Mouse (Mus musculus): ENCODE data around the gene Olfr951.

Olfr951 gene

GRCm38 (mm10) chr9:39387110-39387509 is at the start of gene Olfr951:
Olfr951 (plus strand) TSS chr9:39387410.
- DNase-seq (ENCODE audit: low spot score in 2 of 2), result no peak

GRCm38 (mm10) chr9:39427048-39427447 is 39.8 kb downstream of the Olfr951 start, which contains the start of gene Olfr952:
Olfr952 (minus strand) TSS chr9:39427148.
- DNase-seq (ENCODE audit: low spot score in 2 of 2), result no peak

Measured in right cerebral cortex, postnatal 10 days (tissue).